Mouse (Mus musculus): Measurements from ENCODE around the gene Ppa2.

- no peak for TF ChIP-seq EP300 (IDR thresholded peaks at IDR 0.05; ENCODE audit: insufficient read depth, low read depth, low read length)
- no peak for TF ChIP-seq CTCF (IDR thresholded peaks at IDR 0.05; ENCODE audit: low read depth, low read length)
Observed at GRCm38 (mm10) chr3:133318596-133318995, 8.7 kb downstream of the Ppa2 start.

Measured in ES-Bruce4 (cell line).